Mouse (Mus musculus) cortical plate, adult 2 months (tissue): ENCODE measurements around the gene Sugct.

Experiments
- CTCF ChIP-seq: fragments of 200-500 bp; IDR thresholded peaks from 2 replicates; pipeline ENCODE4 v1.5.1; 2011; ENCODE audit warnings: mild to moderate bottlenecking, control low read depth, low read length; ENCODE audit not compliant: insufficient read depth; ENCODE audit errors: extremely low read depth
- POLR2A ChIP-seq: fragments of 200-500 bp; IDR thresholded peaks from 2 replicates; pipeline ENCODE4 v1.6.1; 2011; ENCODE audit warnings: mild to moderate bottlenecking, low read length, control low read depth; ENCODE audit not compliant: insufficient read depth; ENCODE audit errors: extremely low read depth

DNA sequence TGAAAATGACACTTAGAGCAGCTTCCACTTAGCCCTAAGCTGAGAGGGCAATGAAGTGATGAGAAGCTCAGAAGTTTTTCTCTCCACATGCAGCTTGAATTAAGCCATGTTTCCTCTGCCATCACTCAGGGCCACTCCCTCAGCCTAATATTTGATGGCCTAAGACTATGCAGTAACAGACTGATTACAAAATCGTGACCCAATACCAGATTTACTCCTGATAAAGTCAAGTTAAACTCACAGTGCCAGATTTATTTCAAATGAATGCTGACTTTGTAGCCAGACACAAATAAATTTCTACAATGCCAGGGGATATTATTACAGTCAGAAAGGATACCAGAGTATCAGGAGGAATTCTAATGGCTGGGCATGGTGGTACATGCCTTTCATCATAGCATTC lies 89.1 kb downstream of the Sugct start:
- TF ChIP-seq CTCF (no peak), POLR2A (no peak)
